Mouse (Mus musculus): ENCODE results near the gene Gng13.
"Not testable (repeated sequence)": the region's sequence is repeated elsewhere in the genome, so short reads cannot be mapped to it uniquely, and the experiment has no call there.

The Gng13 gene

GRCm38 (mm10) chr17:25735246-25735645 lies 18.3 kb downstream of the Gng13 start:
- DNase-seq (ENCODE audit: low spot score): no peak

GRCm38 (mm10) chr17:25735745-25736144 lies 18.8 kb downstream of the Gng13 start, which contains the start of gene Mslnl:
Gene Mslnl, plus strand, starts transcription at chr17:25736042.
- no peak for DNase-seq (ENCODE audit: low spot score)

DNA sequence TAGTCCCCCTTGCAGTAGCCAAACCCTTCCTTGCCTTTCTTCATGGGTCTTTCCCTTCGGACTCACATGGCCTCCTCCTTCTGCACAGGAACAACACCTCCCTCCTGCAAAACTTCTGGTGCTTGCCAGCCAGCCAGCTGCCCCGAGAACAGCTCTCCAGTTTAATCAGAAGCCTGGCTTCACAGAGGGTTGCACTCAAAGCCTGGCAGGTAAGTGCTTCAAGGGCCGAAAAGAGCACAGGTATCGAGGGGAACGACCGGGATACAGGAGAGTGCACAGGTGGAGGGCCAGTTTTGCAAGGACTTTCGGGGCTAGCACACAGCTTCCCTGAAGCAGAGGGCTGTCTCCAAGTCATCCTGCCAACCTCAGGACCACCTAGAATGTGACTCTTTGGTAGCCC lies 21.9 kb downstream of the Gng13 start:
- DNase-seq (ENCODE audit: low spot score): no peak

DNA sequence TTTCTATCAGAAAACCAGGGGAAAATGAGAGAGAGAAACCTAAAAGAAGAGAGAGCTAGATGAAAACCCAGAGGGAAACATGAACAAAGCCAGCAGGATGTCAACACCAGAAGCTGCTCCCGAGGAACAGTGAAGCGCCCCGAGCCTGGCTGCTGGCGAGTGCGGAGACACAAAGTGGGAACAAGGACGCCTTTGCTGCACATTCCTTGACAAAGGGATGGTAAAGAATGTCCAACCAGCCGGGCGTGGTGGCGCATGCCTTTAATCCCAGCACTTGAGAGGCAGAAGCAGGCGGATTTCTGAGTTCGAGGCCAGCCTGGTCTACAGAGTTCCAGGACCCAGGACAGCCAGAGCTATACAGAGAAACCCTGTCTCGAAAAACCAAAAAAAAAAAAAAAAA lies 24.5 kb downstream of the Gng13 start:
- not testable (repeated sequence) for DNase-seq (ENCODE audit: low spot score)

DNA sequence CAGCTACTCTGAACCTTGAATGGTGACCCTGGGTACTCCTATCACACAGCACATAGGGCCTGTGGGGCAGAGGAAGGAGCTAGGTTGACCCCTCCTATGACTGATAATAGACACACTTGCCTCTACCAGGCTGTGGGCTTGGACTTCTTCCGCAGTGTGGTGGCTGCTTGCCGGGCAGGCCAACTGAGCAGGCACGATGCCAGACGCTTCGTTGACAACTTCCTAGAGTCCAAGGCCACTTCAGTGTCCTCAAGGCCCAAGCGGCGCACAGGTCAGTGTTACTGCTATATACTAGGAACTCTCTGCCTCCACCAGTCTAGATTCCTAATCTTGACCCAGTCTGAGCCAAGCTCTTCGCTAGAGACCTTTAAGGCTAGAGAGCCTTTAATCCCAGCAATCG lies 26.9 kb downstream of the Gng13 start:
- no peak for DNase-seq (ENCODE audit: low spot score)

GRCm38 (mm10) chr17:25744311-25744710 lies 27.3 kb downstream of the Gng13 start:
- DNase-seq (ENCODE audit: low spot score): no peak

- DNase-seq (ENCODE audit: low spot score): no peak
Observed at GRCm38 (mm10) chr17:25748238-25748637, 31.3 kb downstream of the Gng13 start.

GRCm38 (mm10) chr17:25749314-25749713 lies 32.3 kb downstream of the Gng13 start:
- DNase-seq (ENCODE audit: low spot score): no peak

DNA sequence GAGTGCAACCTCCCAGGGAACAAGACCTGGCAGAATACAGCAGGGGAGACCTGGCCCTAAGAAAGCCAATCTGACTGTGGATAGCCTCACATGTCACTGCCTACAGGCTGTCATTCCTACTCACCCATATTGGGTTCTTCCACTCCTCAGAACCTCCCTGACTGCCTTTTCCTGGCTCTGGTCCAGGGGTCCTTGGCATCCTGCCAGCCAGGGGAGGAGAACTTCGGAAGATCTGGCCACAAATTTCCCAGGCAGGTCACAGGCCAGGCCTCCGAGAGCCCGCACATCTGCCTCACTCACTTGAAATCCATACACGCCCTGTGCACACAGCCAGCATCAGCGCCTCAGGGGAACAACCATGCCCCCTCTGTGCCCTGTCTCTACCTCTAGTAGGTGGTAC lies 34.5 kb downstream of the Gng13 start:
- DNase-seq (ENCODE audit: low spot score): no peak

- no peak for DNase-seq (ENCODE audit: low spot score)
Observed at GRCm38 (mm10) chr17:25754241-25754640, 37.3 kb downstream of the Gng13 start, which contains the start of gene Msln. Gene Msln, minus strand, starts transcription at chr17:25754378.

- DNase-seq (ENCODE audit: low spot score): no peak
Observed at GRCm38 (mm10) chr17:25755086-25755485, 38.1 kb downstream of the Gng13 start.

GRCm38 (mm10) chr17:25755627-25756377 lies 38.8 kb downstream of the Gng13 start:
- DNase-seq (ENCODE audit: low spot score): peak; percentile 16

DNA sequence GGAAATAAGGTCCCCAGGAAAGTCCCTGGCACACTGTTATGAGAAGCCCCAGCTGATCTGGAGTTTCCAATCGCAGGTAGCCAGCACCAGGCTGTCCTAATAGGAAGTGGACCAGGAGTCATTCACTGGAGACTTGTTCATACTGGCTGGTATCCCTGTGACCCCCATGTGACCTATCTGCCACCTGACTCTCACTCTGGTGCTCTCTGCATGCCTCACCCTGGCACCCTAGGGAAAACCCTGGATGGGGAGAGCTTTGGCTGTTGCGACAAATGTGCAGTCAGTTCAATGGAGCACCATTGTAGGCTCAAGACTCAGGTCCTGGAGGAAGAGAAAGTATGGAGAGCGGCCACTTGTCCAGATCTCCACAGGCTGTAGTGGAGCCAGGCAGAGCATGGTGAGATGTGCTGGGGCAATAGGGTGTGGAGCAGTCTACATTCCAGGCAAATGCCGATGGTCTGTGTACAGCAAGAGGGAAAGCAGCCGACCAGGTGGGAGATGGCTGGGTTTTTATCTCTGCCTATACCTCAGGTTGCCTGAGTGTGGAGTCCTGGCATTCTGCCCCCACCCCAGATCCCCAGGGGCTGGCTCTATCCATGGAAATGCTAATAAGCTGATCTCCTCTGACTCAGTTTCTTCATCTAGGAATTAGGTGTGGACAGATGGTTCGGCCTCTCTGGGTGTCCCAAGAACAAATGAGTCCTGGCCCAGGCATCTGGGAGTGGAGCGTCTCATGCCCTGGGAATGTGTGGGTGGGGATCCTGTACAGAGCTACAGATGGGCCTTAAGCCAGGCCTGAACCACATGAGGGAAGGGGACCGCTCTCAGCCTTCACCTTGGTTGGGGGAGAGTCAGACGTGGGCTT lies 39.6 kb downstream of the Gng13 start:
- no peak for DNase-seq (ENCODE audit: low spot score)

GRCm38 (mm10) chr17:25757691-25758090 lies 40.7 kb downstream of the Gng13 start:
- no peak for DNase-seq (ENCODE audit: low spot score)

DNA sequence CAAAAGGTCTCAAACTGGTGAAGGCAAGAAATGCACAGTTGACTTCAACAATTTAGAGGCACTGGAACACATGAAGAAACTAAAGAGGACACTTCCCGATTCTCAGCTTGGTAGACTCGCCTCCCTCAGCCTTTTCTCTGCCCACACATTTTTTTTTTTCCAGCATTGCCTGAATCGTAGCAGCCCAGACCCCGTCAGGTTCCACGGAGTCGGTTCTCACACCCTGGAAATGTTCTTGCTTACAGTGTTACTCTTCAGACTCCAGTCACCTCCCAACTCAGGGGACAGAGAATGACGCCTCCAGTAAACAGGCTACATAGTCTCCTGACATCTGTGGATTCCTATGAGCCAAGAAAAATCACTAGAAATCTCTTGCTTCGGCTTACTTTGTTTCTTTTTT lies 43.2 kb downstream of the Gng13 start:
- no peak for DNase-seq (ENCODE audit: low spot score)

DNA sequence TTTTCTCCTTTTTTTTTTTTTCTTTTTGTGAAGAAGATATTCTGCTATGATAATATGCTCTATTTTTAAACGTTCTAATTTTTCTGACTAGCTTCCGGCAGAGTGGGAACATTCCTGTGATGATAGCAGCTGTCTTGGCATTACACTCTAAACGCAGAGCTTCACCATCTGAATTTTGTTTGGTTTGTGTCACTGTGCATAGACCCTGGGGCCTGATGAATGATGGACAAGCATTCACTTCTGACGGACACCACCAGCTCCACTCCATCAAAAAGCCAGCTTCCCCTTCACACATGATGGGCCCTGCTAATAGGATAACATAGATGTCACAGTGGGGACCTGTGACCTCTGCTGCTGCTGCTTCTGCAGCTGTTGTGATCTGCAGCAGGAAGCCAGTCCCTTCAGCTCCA lies 44.6 kb downstream of the Gng13 start:
- DNase-seq (ENCODE audit: low spot score): peak; percentile 47

GRCm38 (mm10) chr17:25762591-25762990 lies 45.6 kb downstream of the Gng13 start:
- DNase-seq (ENCODE audit: low spot score): no peak

DNA sequence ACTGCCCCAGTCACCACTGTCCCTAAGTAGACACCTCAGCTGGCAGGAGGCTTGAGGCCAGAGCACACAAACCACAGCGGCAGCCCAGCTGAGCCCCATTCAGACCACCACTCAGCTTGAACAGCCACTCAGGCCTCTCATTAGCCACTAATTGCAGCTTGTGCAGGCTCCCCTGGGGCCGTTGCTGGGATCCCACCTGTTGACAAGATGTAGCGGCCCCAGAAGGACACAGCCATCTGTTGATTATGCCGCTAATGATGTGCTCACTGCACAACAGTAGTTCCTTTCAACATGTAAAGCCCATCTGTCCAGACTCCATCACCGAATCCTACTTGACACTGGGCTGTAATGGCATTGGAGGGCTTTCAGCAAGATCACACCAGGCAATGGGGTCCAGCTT lies 48.9 kb downstream of the Gng13 start:
- peak; percentile 57 for DNase-seq (ENCODE audit: low spot score)
